Mouse (Mus musculus) liver, embryonic 11.5 days (tissue): Measurements from ENCODE around the gene Tspan31. TPM values are rescaled to one million over a fixed set of nuclear protein-coding genes. Genes with fewer than 3 reads are reported as not detected.
"Not testable (repeated sequence)": the region's sequence is repeated elsewhere in the genome, so short reads cannot be mapped to it uniquely, and the experiment has no call there.

Experiments
- ATAC-seq: fragments of 200-750 bp; cut with Nextera tagmentation; replicated peaks from 2 replicates; pipeline ENCODE4 v1.8.0; 2017; ENCODE audit warnings: moderate number of reproducible peaks, mild to moderate bottlenecking, moderate TSS enrichment, moderate library complexity; ENCODE audit not compliant: low FRiP score
- DNase-seq: peaks from one replicate; pipeline ENCODE4 v3.0.0-alpha.2; 2017; ENCODE audit warnings: low spot score
- H3K27ac ChIP-seq: fragments of 300-500 bp; sonication (generic); 2 replicates; pipeline ENCODE4 v1.5.1; 2014; ENCODE audit warnings: mild to moderate bottlenecking, low read depth, low read length, control low read depth
- H3K27me3 ChIP-seq: fragments of 300-500 bp; sonication (generic); replicated peaks from 2 replicates; pipeline ENCODE4 v1.6.1; 2014; ENCODE audit warnings: low read length, mixed read lengths; ENCODE audit not compliant: control insufficient read depth, insufficient read depth
- H3K36me3 ChIP-seq: fragments of 300-500 bp; sonication (generic); 2 replicates; pipeline ENCODE4 v1.6.1; 2014; ENCODE audit warnings: mild to moderate bottlenecking, low read length, moderate library complexity, mixed read lengths; ENCODE audit not compliant: control insufficient read depth, insufficient read depth
- H3K4me1 ChIP-seq: fragments of 300-500 bp; sonication (generic); replicated peaks from 2 replicates; pipeline ENCODE4 v1.6.1; 2014; ENCODE audit warnings: low read length, mixed read lengths; ENCODE audit not compliant: control insufficient read depth, insufficient read depth
- H3K4me2 ChIP-seq: fragments of 300-500 bp; sonication (generic); 2 replicates; pipeline ENCODE4 v1.6.1; 2014; ENCODE audit warnings: mild to moderate bottlenecking, control low read depth, moderate library complexity
- H3K4me3 ChIP-seq: fragments of 300-500 bp; sonication (generic); 2 replicates; pipeline ENCODE4 v1.5.1; 2014; ENCODE audit warnings: low read depth, low read length, control low read depth
- H3K9ac ChIP-seq: fragments of 300-500 bp; sonication (generic); 2 replicates; pipeline ENCODE4 v1.6.1; 2014; ENCODE audit warnings: low read depth, low read length, control low read depth
- H3K9me3 ChIP-seq: fragments of 300-500 bp; sonication (generic); 2 replicates; pipeline ENCODE4 v1.6.1; 2016; ENCODE audit warnings: low read length, inconsistent platforms, mixed read lengths; ENCODE audit not compliant: control insufficient read depth
- WGBS: fragments of 180-500 bp; shearing (Covaris S2); extraction: QIAGEN DNeasy Blood & Tissue Kit; methylation state at CpG from one replicate; pipeline ENCODE4 v1.1.7; 2014; 5-methylcytosine and 5-hydroxymethylcytosine counted together
- polyA plus RNA-seq: library from polyadenylated mRNA; unstranded; fragments of >200 nt; fragmentation: Nextera tagmentation; extraction: Ambion mirVana; gene quantifications from 2 replicates; pipeline ENCODE4 v1.2.1, GENCODE M21; 2014

The Tspan31 gene
- polyA plus RNA-seq, 1 experiment from 2014 or later: 121 TPM

DNA sequence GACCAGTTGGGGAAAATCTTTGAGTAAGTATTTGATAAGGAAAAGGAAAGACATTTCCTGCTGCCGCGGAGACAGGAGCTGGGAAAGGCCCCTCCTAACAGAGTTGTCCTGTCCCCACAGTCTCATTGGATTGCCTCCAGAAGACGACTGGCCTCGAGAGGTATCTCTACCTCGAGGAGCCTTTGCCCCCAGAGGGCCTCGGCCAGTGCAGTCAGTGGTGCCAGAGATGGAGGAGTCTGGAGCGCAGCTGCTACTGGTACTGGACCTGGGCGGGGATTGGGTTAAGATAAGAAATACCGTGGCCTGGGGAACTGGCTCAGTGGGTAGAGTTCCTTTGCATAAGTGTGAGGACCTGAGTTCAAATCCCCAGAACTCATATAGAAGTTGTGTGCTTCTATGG lies 4.1 kb downstream of the Tspan31 start:
- peak overlapping the region; percentile 87; the same call in 1 of the 2 replicates for H3K4me3 ChIP-seq
- WGBS: 56% methylated on average over 9 of the region's 9 CpGs
- H3K4me2 ChIP-seq: peak overlapping the region; percentile 15; the same call in 1 of the 2 replicates
- H3K9me3 ChIP-seq: no peaks in the 10 kb centered on the region
- H3K27ac ChIP-seq: no peak overlapping the region
- no peak for ATAC-seq
- H3K27me3 ChIP-seq: peaks cover 9% of the 10 kb centered on the region
- peaks cover 32% of the 10 kb centered on the region for H3K4me1 ChIP-seq
- H3K9ac ChIP-seq: no peak overlapping the region; the same call in 1 of the 2 replicates
- no peak for DNase-seq
- H3K36me3 ChIP-seq: peaks cover 34% of the 10 kb centered on the region

- Histone ChIP-seq H3K27ac (peak overlapping the region; percentile 86), H3K4me2 (peak overlapping the region; percentile 86), H3K4me1 (peaks cover 31% of the 10 kb centered on the region), H3K36me3 (peaks cover 34% of the 10 kb centered on the region), H3K9me3 (no peaks in the 10 kb centered on the region), H3K9ac (peak overlapping the region; percentile 98), H3K4me3 (peak overlapping the region; percentile 87), H3K27me3 (peaks cover 27% of the 10 kb centered on the region)
- DNase-seq (no peak), ATAC-seq (no peak)
- WGBS: 11% methylated on average over 37 of the region's 37 CpGs
Observed at GRCm38 (mm10) chr10:127063913-127064870, 5.9 kb downstream of the Tspan31 start.

DNA sequence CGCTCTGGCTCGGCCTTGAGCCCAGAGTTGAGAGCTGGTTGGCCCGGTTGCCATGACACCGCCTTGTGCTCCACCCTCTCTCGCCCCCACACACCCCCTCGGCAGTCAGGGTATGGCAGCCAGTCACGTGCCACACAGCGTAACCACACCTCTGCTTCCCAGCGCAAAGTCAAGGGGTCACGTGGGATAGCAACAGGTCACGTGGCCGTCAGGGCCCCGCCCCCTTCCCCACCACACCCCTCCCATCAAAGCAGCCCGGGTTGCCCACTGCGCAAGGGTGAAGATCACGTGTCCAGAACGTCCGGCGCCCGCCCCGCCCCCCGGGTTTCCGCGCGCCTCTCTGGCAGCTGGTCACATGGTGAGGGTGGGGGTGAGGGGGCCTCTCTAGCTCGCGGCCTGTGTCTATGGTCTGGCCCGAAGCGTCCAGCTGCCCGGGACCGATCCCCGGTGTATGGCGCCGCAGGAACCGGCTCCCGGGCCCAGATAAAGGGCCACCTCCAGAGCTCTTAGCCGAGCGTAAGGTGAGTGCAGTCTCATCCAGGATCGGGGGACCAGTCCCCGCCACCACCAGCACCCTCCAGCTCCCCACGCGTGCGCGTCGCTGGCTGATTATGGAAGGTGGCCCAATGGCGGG lies 6.7 kb downstream of the Tspan31 start, which contains the start of gene Cdk4:
TSS of gene Cdk4 (plus strand) at position 296 of the 634 bp plus-strand sequence.
- H3K27ac ChIP-seq: peak within 1 kb of the TSS; percentile 86
- under 1% methylated on average over 45 of the region's 46 CpGs for WGBS
- H3K36me3 ChIP-seq: peaks cover 34% of the 10 kb centered on the region
- DNase-seq (peak; percentile 100), ATAC-seq (peak; percentile 90)
- peak within 1 kb of the TSS; percentile 87 for H3K4me3 ChIP-seq
- peak within 1 kb of the TSS; percentile 86 for H3K4me2 ChIP-seq
- no peaks in the 10 kb centered on the region for H3K9me3 ChIP-seq
- H3K4me1 ChIP-seq: peaks cover 30% of the 10 kb centered on the region
- peak within 1 kb of the TSS; percentile 98 for H3K9ac ChIP-seq
- H3K27me3 ChIP-seq: peaks cover 35% of the 10 kb centered on the region

DNA sequence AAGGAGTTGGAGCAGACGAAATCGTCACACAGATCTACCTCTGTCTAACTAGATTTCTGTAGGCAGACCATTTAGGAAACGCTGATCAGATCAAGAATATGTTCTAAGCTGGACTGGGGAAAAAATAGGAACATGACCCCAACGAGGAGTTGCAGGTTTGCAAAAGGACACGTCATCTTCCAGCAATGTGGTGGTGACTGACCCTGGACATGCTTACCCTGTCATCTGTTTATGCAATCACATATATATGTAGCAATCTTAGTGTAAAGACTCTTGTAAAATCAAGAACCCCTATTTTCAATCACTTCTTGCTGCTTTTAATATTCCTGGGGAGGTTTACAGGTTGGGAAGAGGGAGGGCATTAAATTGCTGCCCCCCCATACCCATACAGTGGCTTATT lies 7.6 kb downstream of the Tspan31 start:
- peak overlapping the region; percentile 86 for H3K4me2 ChIP-seq

GRCm38 (mm10) chr10:127062101-127062500 lies 8.0 kb downstream of the Tspan31 start:
- H3K27ac ChIP-seq, DNase-seq, H3K9ac ChIP-seq, ATAC-seq, H3K4me3 ChIP-seq, H3K9me3 ChIP-seq, H3K4me2 ChIP-seq: not testable (repeated sequence)
- Histone ChIP-seq H3K27me3 (peaks cover 45% of the 10 kb centered on the region), H3K4me1 (peaks cover 28% of the 10 kb centered on the region), H3K36me3 (peaks cover 25% of the 10 kb centered on the region)
- 80% methylated on average over 4 of the region's 4 CpGs for WGBS

More for the DNA sequence above, 7.6 kb downstream of the Tspan31 start:
- H3K27ac ChIP-seq: no peak overlapping the region
- H3K9ac ChIP-seq: no peak overlapping the region
- no peaks in the 10 kb centered on the region for H3K9me3 ChIP-seq
- H3K27me3 ChIP-seq: peaks cover 41% of the 10 kb centered on the region
- H3K36me3 ChIP-seq: peaks cover 29% of the 10 kb centered on the region
- H3K4me3 ChIP-seq: no peak overlapping the region
- H3K4me1 ChIP-seq: peaks cover 28% of the 10 kb centered on the region
- WGBS: 66% methylated on average over 5 of the region's 5 CpGs
- no peak for DNase-seq
- no peak for ATAC-seq

DNA sequence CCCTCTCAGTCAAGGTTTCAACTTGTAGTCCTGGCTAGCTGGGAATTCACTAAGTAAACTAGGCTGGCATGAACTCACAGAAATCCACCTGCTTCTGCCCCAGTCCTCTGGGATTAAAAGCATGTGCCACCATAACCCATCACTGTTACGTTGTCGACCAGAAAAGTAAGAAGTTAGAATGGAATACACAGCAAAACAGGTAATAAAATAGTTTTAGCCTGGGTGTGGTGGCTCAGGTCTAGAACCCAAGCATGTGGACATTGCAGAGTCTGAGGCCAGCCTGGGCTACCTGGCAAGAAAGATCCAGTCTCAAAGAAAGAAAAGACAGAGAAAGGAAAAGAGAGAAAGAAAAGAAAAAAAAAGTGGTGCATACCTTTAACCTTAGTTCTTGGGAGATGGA lies 8.6 kb downstream of the Tspan31 start:
- H3K27ac ChIP-seq: no peak overlapping the region
- no peak overlapping the region for H3K9ac ChIP-seq
- DNase-seq: no peak
- H3K4me2 ChIP-seq: no peak overlapping the region
- peaks cover 46% of the 10 kb centered on the region for H3K27me3 ChIP-seq
- H3K4me3 ChIP-seq: no peak overlapping the region
- peaks cover 19% of the 10 kb centered on the region for H3K36me3 ChIP-seq
- no peaks in the 10 kb centered on the region for H3K9me3 ChIP-seq
- peaks cover 24% of the 10 kb centered on the region for H3K4me1 ChIP-seq
- ATAC-seq: no peak
- WGBS: 63% methylated on average over 2 of the region's 2 CpGs

- DNase-seq: no peak
- Histone ChIP-seq H3K9ac (no peak overlapping the region), H3K4me3 (no peak overlapping the region), H3K27me3 (peaks cover 46% of the 10 kb centered on the region), H3K36me3 (peaks cover 15% of the 10 kb centered on the region), H3K9me3 (no peaks in the 10 kb centered on the region), H3K4me2 (no peak overlapping the region), H3K27ac (no peak overlapping the region), H3K4me1 (peaks cover 24% of the 10 kb centered on the region)
- 55% methylated on average over 5 of the region's 5 CpGs for WGBS
- no peak for ATAC-seq
Observed at GRCm38 (mm10) chr10:127061085-127061484, 9.0 kb downstream of the Tspan31 start.

- H3K9ac ChIP-seq: peak within 1 kb of the TSS; percentile 55
- DNase-seq: no peak
- H3K4me1 ChIP-seq: peaks cover 16% of the 10 kb centered on the region
- peaks cover 7% of the 10 kb centered on the region for H3K36me3 ChIP-seq
- WGBS: 2% methylated on average over 54 of the region's 72 CpGs
- H3K27ac ChIP-seq: no peak within 1 kb of the TSS
- peak within 1 kb of the TSS; percentile 72 for H3K4me3 ChIP-seq
- H3K27me3 ChIP-seq: peaks cover 48% of the 10 kb centered on the region
- H3K9me3 ChIP-seq: no peaks in the 10 kb centered on the region
- ATAC-seq: no peak
- peak within 1 kb of the TSS; percentile 98 for H3K4me2 ChIP-seq
Observed at GRCm38 (mm10) chr10:127059968-127060916, 9.8 kb downstream of the Tspan31 start, which contains the start of gene March9. March9 (minus strand) TSS chr10:127060184.
